Mouse (Mus musculus) cortical plate, adult 2 months (tissue): Measurements from ENCODE around the gene Cradd.

Source experiments
- CTCF ChIP-seq: fragments of 200-500 bp; IDR thresholded peaks from 2 replicates; pipeline ENCODE4 v1.5.1; 2011; ENCODE audit warnings: mild to moderate bottlenecking, control low read depth, low read length; ENCODE audit not compliant: insufficient read depth; ENCODE audit errors: extremely low read depth
- POLR2A ChIP-seq: fragments of 200-500 bp; IDR thresholded peaks from 2 replicates; pipeline ENCODE4 v1.6.1; 2011; ENCODE audit warnings: mild to moderate bottlenecking, low read length, control low read depth; ENCODE audit not compliant: insufficient read depth; ENCODE audit errors: extremely low read depth

DNA sequence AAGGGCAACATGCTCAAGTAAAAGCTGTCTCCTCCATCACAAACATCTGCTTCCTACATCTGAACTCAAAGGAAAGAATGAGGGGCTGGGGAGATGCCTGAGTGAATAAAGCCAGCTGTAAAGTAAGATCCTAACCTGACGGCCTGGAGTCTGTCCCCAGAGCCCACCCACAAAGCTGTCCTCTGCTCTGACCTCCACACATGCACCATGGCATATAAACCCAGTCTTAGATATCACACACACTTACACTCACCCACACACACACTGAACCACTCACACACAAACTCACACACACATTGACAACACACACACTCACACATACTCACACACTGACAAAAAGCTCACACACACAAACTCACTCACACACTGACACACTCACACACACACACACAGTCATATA is 96.3 kb downstream of the Cradd start:
- TF ChIP-seq POLR2A (no peak), CTCF (no peak)
